Mouse (Mus musculus): Measurements from ENCODE around the gene Myod1.

Gene Myod1

GRCm38 (mm10) chr7:46413959-46414725 lies 37.9 kb downstream of the Myod1 start:
- no peak for DNase-seq (ENCODE audit: extremely low read depth, low read depth, low spot score)

DNA sequence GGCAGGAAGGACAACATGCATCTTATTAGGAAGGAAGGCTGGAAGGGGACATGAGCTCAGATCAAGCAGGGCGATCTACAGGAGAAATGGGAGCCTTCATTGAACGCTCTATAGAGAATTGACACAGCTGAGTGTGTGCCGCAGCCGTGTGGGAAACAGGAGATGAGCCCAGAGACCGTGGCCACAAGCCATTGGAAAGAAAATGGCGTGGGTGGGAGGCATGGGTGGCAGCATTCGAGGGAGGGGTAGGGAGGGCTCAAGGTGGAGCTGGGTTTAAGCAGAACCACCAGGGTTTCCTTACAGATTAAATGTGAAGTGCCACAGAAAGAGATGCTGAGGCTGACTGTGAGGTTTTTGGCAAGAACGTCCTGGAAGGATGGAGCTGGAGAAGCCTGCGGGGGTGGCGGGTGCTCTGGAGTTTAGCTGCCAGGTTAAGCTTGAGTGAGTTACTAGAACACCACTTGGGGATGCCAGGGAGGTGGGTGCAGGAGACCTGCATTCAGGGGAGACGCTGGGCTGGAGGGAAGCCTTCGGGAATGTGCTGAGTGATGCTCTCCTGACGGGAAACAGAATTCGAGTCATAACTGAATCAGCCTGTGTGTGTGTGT lies 39.6 kb downstream of the Myod1 start:
- DNase-seq (ENCODE audit: extremely low read depth, low read depth, low spot score) = no peak

DNA sequence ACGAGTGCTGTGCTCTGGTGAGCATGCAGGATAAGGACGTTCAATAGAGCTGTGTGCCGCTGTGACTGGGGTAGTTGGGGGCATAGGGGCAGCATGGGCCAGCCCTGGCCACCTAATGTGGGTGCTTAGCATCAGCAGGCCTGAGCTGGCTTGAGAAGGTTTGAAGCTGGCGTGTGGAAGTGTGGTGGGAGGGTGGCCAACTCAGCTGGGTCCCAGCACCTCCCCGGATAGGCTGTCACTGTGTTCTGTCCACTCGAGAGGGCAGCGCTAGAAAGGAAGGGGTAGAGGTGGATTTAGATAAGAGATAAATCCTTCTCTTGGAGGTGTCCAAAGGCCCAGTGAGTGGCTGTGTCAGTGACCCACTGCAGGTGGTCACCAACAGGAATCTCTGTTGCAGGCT lies 41.2 kb downstream of the Myod1 start:
- DNase-seq (ENCODE audit: extremely low read depth, low read depth, low spot score) = no peak

- DNase-seq (ENCODE audit: extremely low read depth, low read depth, low spot score) = no peak
Observed at GRCm38 (mm10) chr7:46418102-46418622, 41.9 kb downstream of the Myod1 start.

GRCm38 (mm10) chr7:46421535-46421934 lies 45.3 kb downstream of the Myod1 start:
- no peak for DNase-seq (ENCODE audit: extremely low read depth, low read depth, low spot score)

DNA sequence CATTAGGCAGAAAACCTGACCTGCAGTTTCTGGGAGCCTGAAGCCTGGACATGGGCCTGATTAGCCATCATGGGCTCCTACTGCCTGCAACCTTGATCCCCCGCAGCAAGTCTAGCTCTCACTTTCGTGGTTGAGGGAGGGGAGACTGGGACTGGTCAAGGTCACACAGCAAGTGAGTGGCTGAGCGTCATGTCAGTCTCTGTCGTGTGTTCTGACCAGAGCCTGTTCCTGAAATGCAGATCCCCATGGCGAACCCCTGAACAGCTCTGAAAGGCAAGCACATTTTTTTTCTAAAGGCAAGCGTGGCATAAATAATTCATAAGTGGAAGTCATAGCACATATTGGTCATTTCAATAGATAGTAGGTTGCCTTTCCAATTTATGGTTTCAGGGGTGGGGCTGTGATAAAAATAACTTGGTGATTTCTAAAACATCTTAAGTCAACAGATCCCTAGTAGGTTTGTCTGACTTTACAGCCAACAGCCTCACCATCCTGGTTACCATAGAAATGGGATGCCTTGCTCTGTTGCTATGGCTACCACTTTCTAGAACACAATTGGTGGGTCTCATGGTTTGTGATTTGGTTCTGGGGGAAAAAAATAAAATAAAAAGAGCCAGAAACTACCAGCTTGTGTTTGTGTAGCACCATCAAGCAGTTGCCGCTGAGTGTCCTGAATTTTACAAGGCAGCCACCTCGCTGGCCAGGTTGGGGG lies 45.9 kb downstream of the Myod1 start:
- no peak for DNase-seq (ENCODE audit: extremely low read depth, low read depth, low spot score)

DNA sequence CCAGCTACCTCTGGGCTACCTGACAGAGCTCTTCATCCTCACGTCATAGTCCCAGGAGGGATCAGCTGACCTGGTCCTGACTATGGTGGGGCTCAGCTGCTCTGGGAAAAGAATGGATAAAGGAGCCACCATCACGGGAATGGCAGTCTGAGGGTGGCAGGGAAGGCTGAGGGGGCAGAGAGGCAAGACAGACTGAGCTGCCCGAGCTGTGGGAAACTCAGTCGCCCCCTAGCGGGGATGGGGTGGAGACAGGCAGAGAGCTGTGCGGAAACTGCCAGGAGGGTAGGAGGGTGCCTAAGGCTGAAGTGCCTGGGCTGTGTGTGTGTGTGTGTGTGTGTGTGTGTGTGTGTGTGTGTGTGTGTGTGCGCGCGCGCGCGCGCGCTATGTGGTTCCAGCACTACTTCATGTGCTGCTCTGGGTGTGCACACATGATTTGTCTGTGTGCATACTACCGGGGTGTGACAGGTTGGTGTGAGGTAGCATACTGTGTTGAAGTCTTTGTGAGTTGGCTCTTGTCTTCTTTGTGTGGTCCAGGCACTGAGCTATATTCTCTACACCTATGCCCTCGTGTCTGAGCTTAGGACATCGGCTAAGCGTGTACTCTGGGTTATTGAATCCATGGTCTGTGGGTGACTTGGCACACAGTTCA lies 46.6 kb downstream of the Myod1 start:
- DNase-seq (ENCODE audit: extremely low read depth, low read depth, low spot score) = no peak

DNA sequence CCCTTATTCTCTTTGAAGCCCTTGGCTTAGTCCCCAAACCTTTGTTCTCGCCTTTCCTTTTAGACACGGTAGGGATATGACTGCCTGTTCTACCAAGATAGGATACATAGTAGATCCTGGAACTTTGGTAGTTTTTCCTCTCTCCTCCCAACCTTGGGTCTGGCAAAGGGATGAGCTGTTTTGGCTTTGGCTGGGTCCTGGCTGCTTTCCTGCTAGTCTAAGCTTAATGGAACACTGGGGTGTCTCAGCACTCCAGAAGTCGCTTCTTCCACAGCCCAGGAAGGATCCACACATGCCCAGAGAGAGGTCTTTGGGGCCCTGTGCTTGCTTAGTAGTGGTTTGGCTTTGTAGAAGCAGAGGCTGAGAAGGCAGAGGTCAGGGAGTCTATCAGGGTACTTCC lies 47.7 kb downstream of the Myod1 start:
- DNase-seq (ENCODE audit: extremely low read depth, low read depth, low spot score) = no peak

GRCm38 (mm10) chr7:46425012-46425411 lies 48.7 kb downstream of the Myod1 start:
- no peak for DNase-seq (ENCODE audit: extremely low read depth, low read depth, low spot score)

Data from fat pad, adult 2 months (tissue).